Mouse (Mus musculus) midbrain, embryonic 14.5 days (tissue): ENCODE measurements at regions not wholly inside any gene's neighbourhood (a gene's known extent, or its start where the extent isn't known, plus 50 kb on each side); places are given as distances from the start of the nearest gene placed in this dataset.

Experiments used
- ATAC-seq: fragments of 200-750 bp; cut with Nextera tagmentation; 2 replicates; pipeline ENCODE4 v1.8.0; 2017; ENCODE audit warnings: moderate number of reproducible peaks, moderate library complexity; ENCODE audit not compliant: low FRiP score, low TSS enrichment
- DNase-seq: peaks from one replicate; pipeline ENCODE4 v3.0.0-alpha.2; 2015
- H3K27ac ChIP-seq: fragments of 300-500 bp; sonication (generic); replicated peaks from 2 replicates; pipeline ENCODE4 v1.5.1; 2014; ENCODE audit warnings: mild to moderate bottlenecking, low read depth, low read length, moderate library complexity
- H3K27me3 ChIP-seq: fragments of 300-500 bp; sonication (generic); 2 replicates; pipeline ENCODE4 v1.6.1; 2014; ENCODE audit warnings: low read length, control low read depth, mixed read lengths; ENCODE audit not compliant: control insufficient read depth, insufficient read depth
- H3K36me3 ChIP-seq: fragments of 300-500 bp; sonication (generic); 2 replicates; pipeline ENCODE4 v1.6.1; 2014; ENCODE audit warnings: low read length, control low read depth; ENCODE audit not compliant: control insufficient read depth, insufficient read depth
- H3K4me1 ChIP-seq: fragments of 300-500 bp; sonication (generic); 2 replicates; pipeline ENCODE4 v1.6.1; 2014; ENCODE audit warnings: mild to moderate bottlenecking, antibody characterized with exemption, low read length, control low read depth; ENCODE audit not compliant: control insufficient read depth, insufficient read depth
- H3K4me2 ChIP-seq: fragments of 300-500 bp; sonication (generic); 2 replicates; pipeline ENCODE4 v1.6.1; 2014; ENCODE audit warnings: mild to moderate bottlenecking, low read length, moderate library complexity
- H3K4me3 ChIP-seq: fragments of 300-500 bp; sonication (generic); replicated peaks from 2 replicates; pipeline ENCODE4 v1.5.1; 2014; ENCODE audit warnings: low read depth, low read length
- H3K9ac ChIP-seq: fragments of 300-500 bp; sonication (generic); replicated peaks from 2 replicates; pipeline ENCODE4 v1.6.1; 2014; ENCODE audit warnings: mild to moderate bottlenecking, low read length, moderate library complexity
- H3K9me3 ChIP-seq: fragments of 300-500 bp; sonication (generic); 2 replicates; pipeline ENCODE4 v1.6.1; 2016; ENCODE audit warnings: low read length, control low read depth, mixed read lengths; ENCODE audit not compliant: control insufficient read depth
- WGBS: fragments of 180-500 bp; shearing (Covaris S2); extraction: QIAGEN DNeasy Blood & Tissue Kit; methylation state at CpG from one replicate; pipeline ENCODE4 v1.1.7; 2014; 5-methylcytosine and 5-hydroxymethylcytosine counted together

DNA sequence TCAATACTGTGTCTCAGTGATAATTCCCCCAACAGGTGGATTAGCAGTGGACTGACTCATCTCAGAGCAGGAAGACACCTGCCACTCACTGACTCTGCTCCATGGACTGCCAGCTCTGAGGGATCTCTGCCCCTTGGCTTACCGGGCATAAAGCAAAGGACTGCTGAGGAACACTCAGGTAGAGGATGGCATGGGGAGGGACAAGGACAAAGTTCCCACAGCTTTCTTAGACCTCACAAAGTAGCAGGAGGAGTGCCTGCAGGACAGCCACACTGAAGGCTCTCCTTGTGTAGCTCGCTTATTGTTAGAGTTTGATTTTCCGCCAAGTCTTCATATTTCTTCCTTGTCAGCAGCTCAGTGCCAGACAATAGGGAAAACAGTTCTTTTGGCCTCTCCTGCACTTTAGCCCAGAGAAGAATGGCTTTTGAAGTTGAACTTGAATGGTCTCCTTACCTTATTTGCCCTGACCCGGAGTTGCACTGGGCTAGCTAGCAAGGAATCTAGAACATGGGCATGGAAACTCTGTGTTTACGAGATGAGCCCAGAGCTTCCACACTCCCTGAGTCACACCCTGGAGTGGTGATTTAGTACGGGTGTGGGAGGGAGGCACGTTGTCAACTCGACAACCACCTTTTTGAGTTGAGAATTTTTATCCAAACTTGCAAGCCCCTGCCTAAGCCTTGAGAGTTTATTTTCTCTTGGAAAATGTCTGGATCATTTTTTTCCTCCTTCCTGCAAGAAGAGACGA, 331.4 kb downstream of the Cog6 start:
- Histone ChIP-seq H3K27me3 (peaks cover 4% of the 10 kb centered on the region), H3K9me3 (no peaks in the 10 kb centered on the region), H3K27ac (no peak overlapping the region), H3K36me3 (no peaks in the 10 kb centered on the region), H3K4me3 (no peak overlapping the region), H3K4me1 (peaks cover 6% of the 10 kb centered on the region; the same call in 1 of the 2 replicates), H3K4me2 (no peak overlapping the region), H3K9ac (no peak overlapping the region)
- WGBS, result 78% methylated on average over 9 of the region's 9 CpGs
- DNase-seq (no peak), ATAC-seq (no peak)

DNA sequence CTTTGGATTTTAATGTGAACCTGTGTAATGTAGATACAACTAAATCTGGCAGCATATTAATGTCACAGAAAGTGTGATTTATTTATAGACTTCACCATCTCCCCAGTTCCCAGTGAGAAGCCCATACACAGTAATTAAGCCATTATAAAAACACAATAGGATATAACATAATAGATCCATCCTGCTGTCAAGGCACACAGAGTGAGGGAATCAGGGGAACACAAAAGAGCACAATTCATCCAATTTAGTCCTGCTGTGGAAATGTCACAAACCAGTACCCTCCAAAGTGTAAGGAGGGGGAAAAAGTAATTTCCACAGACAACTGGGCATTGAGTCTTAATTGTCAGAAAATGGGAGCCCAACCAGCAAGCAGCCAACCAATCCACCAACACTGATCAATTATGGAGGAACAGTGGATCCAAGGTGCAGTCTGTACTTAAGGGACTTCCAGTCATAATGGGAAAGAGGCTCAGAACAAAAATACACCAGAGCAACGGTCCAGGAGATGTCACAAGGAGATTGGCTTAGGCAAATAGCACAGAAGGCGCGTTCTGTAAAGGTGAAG, 336.1 kb downstream of the Cog6 start:
- no peaks in the 10 kb centered on the region for H3K36me3 ChIP-seq
- peaks cover 6% of the 10 kb centered on the region; the same call in 1 of the 2 replicates for H3K4me1 ChIP-seq
- H3K9ac ChIP-seq, result no peak overlapping the region
- H3K4me2 ChIP-seq, result no peak overlapping the region
- H3K4me3 ChIP-seq, result no peak overlapping the region
- DNase-seq, result peak; percentile 37
- no peak overlapping the region for H3K27ac ChIP-seq
- H3K27me3 ChIP-seq, result peaks cover 10% of the 10 kb centered on the region
- 7% methylated on average over 3 of the region's 3 CpGs for WGBS
- H3K9me3 ChIP-seq, result peaks cover 10% of the 10 kb centered on the region
- no peak for ATAC-seq

DNA sequence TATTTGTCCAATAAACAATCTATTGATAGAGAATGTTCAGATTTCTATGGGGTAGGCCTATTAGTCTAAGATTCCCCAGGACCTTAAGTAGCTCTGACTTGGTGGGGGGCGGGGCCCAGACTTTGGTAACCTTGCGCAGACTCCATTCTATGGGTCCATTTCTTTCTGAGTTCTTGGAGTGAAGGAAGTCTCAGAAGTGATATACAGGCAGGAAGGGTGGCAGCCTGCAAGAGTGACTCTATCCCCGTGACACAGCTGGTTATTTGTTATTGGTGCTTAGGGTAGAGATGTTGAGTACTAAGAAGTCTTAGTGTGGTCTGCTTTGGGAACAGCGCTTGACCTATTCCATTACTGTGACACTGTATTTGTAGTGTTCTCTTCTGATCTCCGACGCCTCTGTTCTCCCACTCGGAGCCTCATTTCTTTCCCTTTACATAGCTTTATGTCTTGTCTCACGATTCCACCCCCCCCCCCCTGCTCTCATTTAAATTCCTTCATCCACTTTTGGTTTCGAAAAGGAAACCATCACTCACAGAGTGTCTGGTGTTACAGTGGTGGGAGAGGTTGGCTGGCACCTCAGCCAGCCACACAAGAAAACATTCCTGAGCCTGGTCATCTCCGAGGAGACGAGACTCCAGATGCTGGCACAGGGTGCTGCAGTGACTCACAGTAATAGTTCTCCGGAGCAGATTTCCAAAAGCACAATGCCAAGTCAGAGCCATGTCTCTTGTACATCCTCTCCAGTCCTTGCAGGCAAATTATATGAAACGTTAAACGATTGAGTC, 340.0 kb downstream of the Cog6 start:
- ATAC-seq (no peak), DNase-seq (no peak)
- no peak overlapping the region for H3K4me2 ChIP-seq
- H3K4me3 ChIP-seq, result no peak overlapping the region
- peaks cover 6% of the 10 kb centered on the region; the same call in 1 of the 2 replicates for H3K27me3 ChIP-seq
- peaks cover 6% of the 10 kb centered on the region; the same call in 1 of the 2 replicates for H3K4me1 ChIP-seq
- 89% methylated on average over 14 of the region's 14 CpGs for WGBS
- H3K9me3 ChIP-seq, result peaks cover 10% of the 10 kb centered on the region
- H3K36me3 ChIP-seq, result no peaks in the 10 kb centered on the region
- no peak overlapping the region for H3K9ac ChIP-seq
- no peak overlapping the region for H3K27ac ChIP-seq

DNA sequence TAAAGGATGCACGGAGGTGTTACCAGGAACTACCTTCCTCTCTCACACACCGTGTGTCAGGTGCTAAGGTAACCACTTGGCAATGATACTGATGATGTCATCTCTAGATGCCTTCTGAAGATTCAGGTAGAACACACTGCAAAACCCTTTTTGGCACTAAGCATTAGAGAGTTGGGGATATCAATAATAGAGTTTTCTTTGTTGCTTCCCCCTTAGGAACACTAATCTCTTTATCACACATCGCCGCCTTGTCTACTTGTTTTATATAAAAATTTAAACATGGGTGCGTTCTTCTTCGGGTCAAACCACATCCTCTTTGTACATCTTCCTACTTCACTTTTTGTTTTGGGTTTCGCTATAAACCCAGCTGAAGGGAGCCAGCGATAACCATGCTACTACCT, 346.4 kb downstream of the Cog6 start:
- no peaks in the 10 kb centered on the region for H3K9me3 ChIP-seq
- no peaks in the 10 kb centered on the region for H3K27me3 ChIP-seq
- ATAC-seq (no peak), DNase-seq (no peak)
- H3K9ac ChIP-seq, result no peak overlapping the region
- no peaks in the 10 kb centered on the region for H3K36me3 ChIP-seq
- no peak overlapping the region for H3K4me3 ChIP-seq
- no peak overlapping the region for H3K27ac ChIP-seq
- H3K4me2 ChIP-seq, result no peak overlapping the region
- WGBS, result 93% methylated on average over 8 of the region's 8 CpGs
- H3K4me1 ChIP-seq, result peaks cover 8% of the 10 kb centered on the region; the same call in 1 of the 2 replicates

DNA sequence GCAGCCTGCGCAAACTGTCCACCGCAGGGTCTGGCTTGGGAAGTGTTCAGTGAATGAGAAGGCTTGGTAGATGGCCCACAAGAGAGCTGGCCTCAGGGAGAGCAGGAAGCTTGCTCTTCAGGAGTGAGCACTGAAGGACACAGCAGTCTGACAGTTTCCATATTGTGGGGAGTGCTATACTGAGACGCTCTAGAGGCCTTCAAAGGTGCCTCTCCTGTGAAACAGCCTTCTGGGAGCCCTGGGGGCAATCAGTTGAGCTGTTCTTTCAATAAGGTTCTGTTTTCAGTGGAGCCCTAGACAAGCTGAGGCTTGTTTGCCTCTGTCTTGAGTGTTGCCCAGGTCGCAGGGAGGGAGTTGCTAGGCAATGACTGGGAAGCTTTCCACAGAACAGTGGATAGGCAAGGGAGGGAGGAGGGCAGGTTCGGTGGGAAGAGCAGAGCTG, 353.9 kb downstream of the Cog6 start:
- Histone ChIP-seq H3K9me3 (no peaks in the 10 kb centered on the region), H3K27me3 (no peaks in the 10 kb centered on the region), H3K4me1 (peaks cover 11% of the 10 kb centered on the region; the same call in 1 of the 2 replicates), H3K4me2 (no peak overlapping the region), H3K4me3 (no peak overlapping the region), H3K9ac (no peak overlapping the region), H3K27ac (no peak overlapping the region), H3K36me3 (no peaks in the 10 kb centered on the region)
- no peak for ATAC-seq
- DNase-seq, result peak; percentile 45
- WGBS, result 50% methylated on average over 5 of the region's 5 CpGs

DNA sequence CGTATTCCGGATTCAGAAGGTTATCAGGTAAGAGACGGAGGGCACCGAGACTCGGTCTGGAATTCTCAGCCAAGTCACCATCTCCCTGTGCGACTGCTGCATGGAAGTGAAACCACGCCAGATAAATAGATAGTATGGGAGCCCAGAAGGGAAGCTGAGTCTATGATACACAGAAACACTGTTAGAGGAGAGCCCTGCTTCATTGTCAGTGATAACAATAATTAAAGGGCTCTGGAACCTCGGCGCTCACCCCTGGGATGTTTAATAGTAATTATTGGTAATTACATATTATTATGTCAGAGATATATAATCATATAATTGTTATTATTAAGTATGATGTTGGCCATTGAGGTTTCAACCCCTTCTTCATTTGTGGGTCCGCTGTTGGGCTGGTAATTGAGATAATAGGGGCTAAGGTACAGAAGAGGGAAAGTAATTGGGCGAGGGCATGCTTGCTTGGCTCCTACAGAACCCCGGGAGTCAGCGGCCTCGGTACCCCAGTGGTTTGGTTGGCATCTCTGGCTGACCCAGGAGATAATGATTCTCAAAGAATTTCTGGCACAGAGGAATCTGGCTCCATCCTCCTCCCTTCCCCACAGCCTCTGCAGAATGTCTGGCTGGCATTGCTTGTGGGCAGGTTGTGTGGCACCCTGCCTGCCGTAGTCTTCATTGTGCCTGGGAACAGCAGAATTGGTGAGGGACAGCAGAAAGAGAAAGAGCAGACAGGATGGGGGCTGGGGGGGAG, 354.7 kb downstream of the Cog6 start:
- Histone ChIP-seq H3K27ac (no peak overlapping the region), H3K27me3 (no peaks in the 10 kb centered on the region), H3K9me3 (no peaks in the 10 kb centered on the region), H3K9ac (no peak overlapping the region), H3K4me3 (no peak overlapping the region), H3K4me1 (0 out of 2 replicates have a peak, but pooled peaks cover 6% of the 10 kb centered on the region), H3K36me3 (no peaks in the 10 kb centered on the region), H3K4me2 (no peak overlapping the region)
- DNase-seq (no peak), ATAC-seq (no peak)
- WGBS, result 92% methylated on average over 15 of the region's 15 CpGs

DNA sequence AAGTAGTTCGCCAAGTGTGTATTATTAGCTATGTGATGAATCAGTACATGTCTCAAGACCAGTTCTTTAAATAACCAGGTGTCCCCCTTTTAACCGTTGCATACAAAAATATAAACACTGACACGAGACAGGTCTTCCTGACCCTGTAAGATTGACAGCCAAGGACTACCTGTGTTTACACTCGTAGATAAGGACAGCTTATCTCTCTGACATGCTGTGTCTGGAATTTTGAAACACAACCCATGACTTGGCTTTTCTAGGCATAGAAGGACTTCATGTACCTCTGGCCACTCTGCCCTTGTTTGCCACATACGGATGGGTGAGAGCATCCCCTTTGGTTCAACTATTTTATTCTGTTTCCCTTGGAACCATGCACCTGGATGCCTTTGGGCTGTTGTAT, 364.0 kb downstream of the Cog6 start:
- H3K27me3 ChIP-seq, result no peaks in the 10 kb centered on the region
- no peak overlapping the region for H3K27ac ChIP-seq
- ATAC-seq, result no peak
- H3K9me3 ChIP-seq, result peaks cover 3% of the 10 kb centered on the region; the same call in 1 of the 2 replicates
- DNase-seq, result no peak
- H3K4me3 ChIP-seq, result no peak overlapping the region
- no peaks in the 10 kb centered on the region for H3K4me1 ChIP-seq
- H3K9ac ChIP-seq, result no peak overlapping the region
- 92% methylated on average over 5 of the region's 5 CpGs for WGBS
- no peaks in the 10 kb centered on the region for H3K36me3 ChIP-seq
- H3K4me2 ChIP-seq, result no peak overlapping the region

DNA sequence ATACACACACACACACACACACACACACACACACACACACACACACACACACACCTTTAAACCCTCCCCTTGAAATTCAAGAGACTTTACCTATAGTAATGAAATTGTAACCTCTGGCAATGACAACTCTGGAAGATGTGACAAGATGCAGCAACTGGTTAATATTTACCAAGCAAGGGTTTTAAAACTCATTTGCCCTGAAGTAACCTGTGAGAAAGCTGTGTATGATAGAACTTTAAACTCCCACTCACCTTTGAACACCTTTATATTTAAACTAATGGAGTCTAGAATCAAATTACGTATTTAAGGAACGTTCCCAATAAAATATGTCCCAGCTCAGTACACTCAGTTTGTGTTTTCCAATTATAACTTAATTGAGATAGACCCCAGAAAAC, 364.6 kb downstream of the Cog6 start:
- H3K36me3 ChIP-seq, result no peaks in the 10 kb centered on the region
- no peak overlapping the region for H3K4me3 ChIP-seq
- no peak for DNase-seq
- H3K9ac ChIP-seq, result no peak overlapping the region
- peaks cover 3% of the 10 kb centered on the region; the same call in 1 of the 2 replicates for H3K9me3 ChIP-seq
- no peaks in the 10 kb centered on the region for H3K4me1 ChIP-seq
- H3K4me2 ChIP-seq, result no peak overlapping the region
- H3K27me3 ChIP-seq, result no peaks in the 10 kb centered on the region
- H3K27ac ChIP-seq, result no peak overlapping the region
- no peak for ATAC-seq
- 94% methylated on average over 2 of the region's 2 CpGs for WGBS
